Mouse (Mus musculus) cerebellum, postnatal 4 days (tissue): ENCODE data around the gene Ksr2.

Experiments used
- DNase-seq, 2 experiments: peaks; one replicate each; pipeline ENCODE4 v3.0.0; 2022; ENCODE audit warnings: low spot score in 2 of 2, mixed read lengths in 1 of 2

Ksr2 gene

DNA sequence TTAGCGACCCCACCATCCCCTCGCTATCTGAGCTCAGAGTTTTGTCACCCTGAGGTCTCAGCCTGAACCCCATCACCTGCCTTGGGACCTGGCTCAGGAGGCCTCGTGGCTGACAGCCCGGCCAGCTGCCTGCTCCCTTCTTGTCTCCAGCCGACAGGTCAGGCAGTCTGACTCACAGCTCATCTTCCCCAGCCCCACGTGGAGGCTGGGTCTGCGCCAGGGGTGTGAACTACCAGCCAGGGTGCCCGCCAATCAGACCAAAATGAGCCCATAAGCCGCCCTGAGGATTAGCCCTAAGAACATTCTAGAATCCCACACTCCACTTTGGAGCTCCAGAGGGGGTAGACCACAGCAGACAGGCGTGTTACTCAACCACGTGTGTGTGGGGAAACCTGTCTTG is 365.4 kb downstream of the Ksr2 start:
- DNase-seq, result peak in 1 of 2 experiments; percentile 33

DNA sequence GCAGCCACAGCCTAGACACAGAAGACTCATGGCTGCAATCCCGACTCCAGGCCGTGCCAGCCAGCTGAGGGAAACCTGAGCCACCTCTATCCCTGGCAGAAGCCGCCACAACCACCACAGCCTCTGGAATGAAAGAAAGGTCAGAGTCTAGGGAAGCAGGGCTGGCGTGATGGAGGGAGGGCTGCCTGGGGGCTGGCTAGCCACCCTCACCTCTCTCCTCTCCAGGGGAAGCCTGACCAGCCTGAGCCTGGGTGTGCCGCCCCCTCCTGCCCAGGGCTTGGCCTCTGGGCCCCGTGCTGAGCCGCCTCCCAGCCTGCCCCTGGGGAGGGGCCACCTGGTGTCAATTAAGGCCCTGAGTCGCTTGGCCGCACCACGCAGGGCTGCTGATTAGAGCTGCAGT is 366.9 kb downstream of the Ksr2 start, which contains the start of gene Nos1:
Nos1 (plus strand) TSS at position 352 of the 400 bp plus-strand sequence.
- DNase-seq, result no peak

DNA sequence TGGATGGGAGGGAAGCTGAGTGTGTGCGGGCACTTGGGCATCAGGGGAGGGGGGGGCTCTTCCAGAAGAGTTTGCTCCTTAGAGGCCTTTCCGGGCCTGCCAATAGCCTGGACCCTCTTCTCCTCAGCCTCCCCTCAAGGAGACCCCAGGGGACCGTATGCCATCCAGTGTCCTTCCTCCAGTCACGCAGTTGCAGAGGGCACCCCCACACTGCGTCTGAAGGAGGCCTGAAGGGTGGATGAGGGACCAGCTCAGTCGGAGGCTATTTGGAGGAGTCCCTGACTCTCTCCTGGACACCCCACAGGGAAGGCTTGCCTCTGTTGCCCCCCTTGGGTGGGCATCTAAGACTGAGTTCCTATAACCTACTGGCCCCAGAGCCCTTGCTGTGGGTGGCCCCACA is 367.4 kb downstream of the Ksr2 start:
- no peak for DNase-seq

DNA sequence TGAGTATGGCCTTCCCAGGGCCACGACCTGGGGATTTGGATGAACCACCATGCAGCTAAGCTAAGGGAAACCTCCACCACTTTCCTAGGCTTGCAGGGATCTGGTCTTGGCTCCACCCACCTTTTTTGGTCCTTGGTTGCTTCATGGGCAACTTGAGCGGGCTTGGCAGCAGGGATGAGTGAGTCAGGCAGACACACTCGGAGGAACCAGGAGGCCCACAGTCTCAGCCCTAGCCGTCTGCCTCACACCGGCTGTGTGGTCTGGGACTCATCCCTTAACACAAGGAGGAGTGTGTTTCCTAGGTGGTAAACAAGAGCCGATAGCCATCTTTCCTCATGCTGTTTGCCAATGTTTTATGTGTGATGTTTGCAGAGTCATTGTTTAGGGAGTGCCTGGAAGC is 376.3 kb downstream of the Ksr2 start:
- no peak for DNase-seq

DNA sequence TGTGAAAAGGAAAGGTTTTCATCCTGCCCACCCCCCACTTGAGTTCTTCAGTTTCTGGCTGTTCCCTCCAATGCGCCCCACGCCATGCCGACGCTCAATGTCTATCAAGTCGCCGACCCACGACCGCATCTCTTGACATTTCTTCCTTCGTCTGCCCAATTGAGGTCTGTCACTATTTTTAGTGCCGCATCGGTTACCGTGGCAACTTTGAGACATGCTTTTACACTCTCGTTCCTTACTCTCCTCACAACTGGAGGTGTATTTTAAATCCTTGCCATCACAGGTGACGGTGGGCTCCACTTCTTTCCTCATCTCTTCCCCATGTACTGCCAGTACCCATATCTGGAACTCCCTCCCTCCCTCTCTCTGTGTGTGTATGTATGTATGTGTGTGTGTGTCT is 378.1 kb downstream of the Ksr2 start:
- DNase-seq, result no peak

DNA sequence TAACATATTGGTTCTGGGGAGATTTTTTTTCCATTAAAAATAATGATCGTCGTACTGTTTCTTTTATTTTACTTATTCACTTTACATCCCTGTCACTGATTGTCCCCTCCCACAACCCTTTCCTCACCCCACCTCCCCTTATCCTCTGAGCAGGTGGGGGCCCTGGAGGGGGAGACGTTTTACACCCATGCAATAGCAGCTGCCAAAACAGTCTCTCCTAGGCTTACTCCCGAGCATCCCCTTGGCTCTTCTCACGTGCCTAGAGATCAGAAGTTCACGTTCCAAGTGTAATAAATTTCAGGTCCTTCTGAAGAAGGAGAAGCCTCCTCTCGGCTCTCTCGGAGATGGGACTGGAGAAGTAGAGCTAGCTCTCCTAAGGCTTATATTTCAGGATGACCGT is 387.0 kb downstream of the Ksr2 start:
- DNase-seq, result no peak

DNA sequence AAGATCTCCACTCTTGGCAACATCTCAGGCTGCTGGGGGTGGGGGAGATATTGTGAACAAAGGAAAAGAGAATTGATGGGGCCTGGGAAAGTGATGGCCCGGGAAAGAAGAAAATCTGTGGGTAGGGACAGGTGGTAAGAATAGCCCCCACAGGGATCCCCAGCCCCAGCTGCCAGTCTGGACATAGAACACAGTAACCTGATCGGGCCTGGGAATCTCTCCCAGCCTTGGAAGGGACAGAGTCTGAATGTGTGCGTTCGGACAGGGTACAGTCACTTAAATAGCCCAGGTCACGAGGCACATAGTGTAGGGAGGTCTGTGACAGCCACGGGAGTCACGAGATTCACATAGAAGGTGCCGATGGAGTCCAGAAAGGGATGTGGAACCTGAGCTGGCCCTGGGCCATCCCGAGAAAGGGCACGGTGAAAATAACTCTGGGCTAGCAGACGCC is 388.3 kb downstream of the Ksr2 start:
- no peak for DNase-seq

DNA sequence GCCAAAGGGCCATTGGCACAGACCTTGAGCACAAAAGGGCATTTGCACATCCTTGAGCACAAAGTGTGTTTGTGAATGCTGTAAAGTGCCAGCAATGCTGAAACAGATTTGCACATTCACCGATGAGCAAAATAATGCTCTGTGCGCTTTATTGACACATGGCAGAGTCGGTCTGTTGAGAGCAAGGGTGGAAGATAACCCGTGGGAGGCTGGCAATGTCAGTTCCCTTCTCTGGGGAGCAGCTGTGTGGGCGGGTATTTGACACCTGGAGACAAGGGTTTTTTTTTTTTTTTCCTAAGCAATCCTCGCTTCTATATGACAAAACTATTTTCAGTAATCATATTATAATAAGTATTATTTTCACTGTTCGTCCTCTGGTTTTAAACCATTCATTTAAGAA is 389.8 kb downstream of the Ksr2 start:
- DNase-seq, result no peak

DNA sequence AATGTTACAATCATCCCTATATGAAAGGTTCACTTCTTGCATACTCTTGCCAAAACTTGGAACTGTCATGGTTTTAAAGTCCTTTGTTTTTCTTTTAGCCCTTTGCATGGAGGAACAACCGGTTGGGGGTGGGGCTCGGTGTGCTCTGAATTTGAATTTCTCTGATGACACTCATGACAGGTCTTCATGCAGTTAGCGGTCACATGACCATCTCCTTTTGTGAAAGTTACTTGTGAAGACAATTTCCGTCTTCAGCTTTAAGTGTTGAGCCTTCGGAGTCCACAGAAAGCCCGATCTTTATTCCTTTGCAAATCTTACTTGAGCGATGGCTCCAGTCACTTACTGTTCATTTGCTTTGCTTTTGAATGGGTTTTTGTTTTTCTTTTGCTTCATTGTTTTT is 397.1 kb downstream of the Ksr2 start:
- DNase-seq, result no peak

DNA sequence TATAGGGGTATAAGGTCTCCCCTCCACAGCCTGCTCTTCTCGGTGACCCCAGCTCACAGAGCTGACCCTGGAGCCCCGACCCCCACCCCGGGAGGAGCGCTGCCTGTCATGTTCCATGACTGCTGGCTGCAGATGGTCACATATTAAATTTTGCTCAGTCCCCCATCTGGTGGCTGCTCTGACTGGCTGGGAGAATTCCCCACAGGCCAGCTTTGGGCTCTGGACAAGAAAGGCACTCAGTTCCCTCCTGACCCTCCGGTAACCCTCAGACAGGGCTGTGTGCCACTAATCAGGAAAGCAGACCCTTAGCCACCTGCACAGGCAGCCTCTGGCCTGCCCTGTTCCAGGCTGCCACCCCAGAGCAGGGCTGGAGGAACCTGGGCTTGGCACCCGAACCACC is 405.0 kb downstream of the Ksr2 start:
- peak in 1 of 2 experiments; percentile 48 for DNase-seq

DNA sequence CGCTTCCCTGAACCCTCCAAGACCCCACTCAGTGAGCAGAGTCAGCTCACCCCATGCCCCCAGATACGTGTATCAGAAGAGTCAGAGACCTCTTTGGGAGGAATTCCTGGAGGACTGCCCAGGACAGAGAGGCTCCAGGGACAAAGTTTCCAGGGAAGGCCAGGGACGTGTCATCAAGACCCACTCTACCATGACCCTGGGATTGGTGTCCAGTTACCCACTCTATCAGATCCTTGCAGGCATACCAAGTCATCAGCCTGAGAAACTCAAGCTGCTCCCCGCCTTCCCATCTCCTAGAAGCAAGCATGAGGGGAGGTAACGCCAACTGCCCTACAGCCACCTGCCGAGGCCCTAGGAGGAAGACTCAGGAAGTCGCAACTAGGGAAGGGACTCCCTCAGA is 406.6 kb downstream of the Ksr2 start:
- DNase-seq, result no peak

DNA sequence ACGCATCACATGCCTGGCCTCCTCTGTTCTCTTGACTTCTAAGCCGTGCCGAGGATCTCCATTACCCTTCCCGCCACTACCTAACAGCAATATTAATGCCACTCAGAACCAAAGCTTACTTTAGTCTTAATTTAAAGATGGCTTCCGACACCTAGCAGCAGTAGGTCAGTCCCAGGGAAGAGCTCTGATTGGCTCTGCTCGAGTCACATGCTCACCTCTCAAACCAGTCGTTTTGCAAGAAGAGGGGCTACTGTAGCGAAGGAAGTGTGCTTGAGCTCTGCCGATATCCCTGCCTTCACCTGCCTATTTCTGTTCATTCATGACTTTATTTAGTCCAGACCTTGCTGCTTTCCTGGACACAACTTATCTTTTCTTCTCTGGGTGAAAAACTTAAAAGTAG is 410.0 kb downstream of the Ksr2 start:
- DNase-seq, result no peak

DNA sequence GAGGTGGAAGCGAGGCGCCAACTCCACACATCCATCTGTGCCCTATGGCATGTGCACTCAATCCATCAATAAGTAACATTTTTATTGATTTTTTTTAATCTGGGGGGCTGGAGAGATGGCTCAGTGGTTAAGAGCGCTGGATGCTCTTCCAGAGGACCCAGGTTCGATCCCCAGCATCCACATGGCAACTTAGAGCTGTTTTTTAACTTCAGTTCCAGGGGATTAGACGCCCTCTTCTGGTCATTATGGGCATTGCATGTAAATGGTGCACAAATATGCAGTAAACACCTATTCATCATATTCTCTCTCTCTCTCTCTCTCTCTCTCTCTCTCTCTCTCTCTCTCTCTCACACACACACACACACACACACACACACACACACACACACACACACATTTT is 410.7 kb downstream of the Ksr2 start:
- DNase-seq, result no peak
